Mouse (Mus musculus) kidney, adult 10 weeks (tissue): ENCODE data around the gene Csf2ra. TPM values are rescaled to one million over a fixed set of nuclear protein-coding genes. Genes with fewer than 3 reads are reported as not detected.

Experiments used
- polyA plus RNA-seq: library from polyadenylated mRNA; stranded (reverse); fragments of 350-450 nt; fragmentation: Illumina TruSeq; extraction: RNeasy Lipid Tissue Mini Kit (QIAGEN cat#74804); gene quantifications from one replicate; pipeline ENCODE4 v1.2.3, GENCODE M21; 2014; ENCODE audit warnings: low read depth, low replicate concordance

Gene Csf2ra
- 0.53 TPM for polyA plus RNA-seq

GRCm38 (mm10) chr19:61227941-61228701, at the start of gene Csf2ra:
Gene Csf2ra (minus strand): TSS chr19:61228429.

GRCm38 (mm10) chr19:61183590-61183989, 44.6 kb downstream of the Csf2ra start, which contains the start of gene Gm6020:
Gene Gm6020 (plus strand): TSS chr19:61183890.

GRCm38 (mm10) chr19:61175756-61176324, 52.4 kb downstream of the Csf2ra start, which contains the start of gene Gm7102:
Gene Gm7102 (minus strand): TSS chr19:61176309.

Other genes with a start within 250 kb of the Csf2ra start
- gene Zfp950, start 87.6 kb downstream of the Csf2ra start, polyA plus RNA-seq: 67.8 TPM
- gene Gm7102, start 52.1 kb downstream of the Csf2ra start, polyA plus RNA-seq: not detected
- not detected for gene Gm6020, start 44.5 kb downstream of the Csf2ra start, polyA plus RNA-seq
- not detected for gene Gm21060, start 68.6 kb upstream of the Csf2ra start, polyA plus RNA-seq